Mouse (Mus musculus): ENCODE results near the gene Stra6. TPM values are rescaled to one million over a fixed set of nuclear protein-coding genes. Genes with fewer than 3 reads are reported as not detected.

Gene Stra6
- total RNA-seq, 4 experiments from 2014 or later: 0.50 to 1.5 (median 0.67) TPM

DNA sequence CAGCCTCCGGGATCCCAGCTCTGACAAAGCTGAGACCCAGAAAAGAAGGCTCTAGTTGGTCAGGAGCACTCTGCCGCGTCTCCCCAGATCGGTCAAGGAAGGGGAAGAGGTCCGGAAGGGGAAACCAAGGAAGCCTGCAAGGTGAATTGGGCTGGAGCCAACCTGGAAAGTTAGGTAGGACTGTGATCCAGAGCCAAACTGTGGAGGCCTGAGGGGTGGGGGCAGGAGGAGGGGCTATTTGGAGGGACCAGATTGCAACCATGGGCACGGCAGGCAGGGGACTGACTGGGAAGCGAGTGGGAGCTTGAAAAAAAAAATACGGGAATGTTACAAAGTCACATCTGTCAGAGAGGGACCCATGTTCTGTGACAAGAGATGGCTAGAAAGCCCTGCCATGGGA is 65.9 kb downstream of the Stra6 start:
- DNase-seq (ENCODE audit: low spot score): no peak

DNA sequence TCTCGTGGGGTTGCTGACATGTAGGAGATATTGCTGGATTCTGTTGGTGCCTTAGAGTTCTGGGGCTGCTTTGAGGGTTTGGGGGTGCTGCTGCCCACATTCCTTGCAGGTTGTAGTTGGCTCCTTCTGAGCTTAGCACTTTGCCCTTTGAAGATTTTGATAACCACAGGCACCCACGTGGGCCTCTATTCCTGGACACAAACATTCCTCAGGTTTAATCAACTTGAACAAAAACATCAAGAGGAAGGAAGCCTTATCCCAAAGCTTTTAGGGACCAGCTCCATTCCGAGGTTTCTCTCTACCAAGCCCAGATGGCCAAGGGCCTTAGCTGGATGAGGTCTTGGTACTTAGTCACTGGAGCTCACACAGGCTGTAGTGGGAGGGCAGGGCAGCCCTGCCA is 67.3 kb downstream of the Stra6 start:
- DNase-seq (ENCODE audit: low spot score): no peak

DNA sequence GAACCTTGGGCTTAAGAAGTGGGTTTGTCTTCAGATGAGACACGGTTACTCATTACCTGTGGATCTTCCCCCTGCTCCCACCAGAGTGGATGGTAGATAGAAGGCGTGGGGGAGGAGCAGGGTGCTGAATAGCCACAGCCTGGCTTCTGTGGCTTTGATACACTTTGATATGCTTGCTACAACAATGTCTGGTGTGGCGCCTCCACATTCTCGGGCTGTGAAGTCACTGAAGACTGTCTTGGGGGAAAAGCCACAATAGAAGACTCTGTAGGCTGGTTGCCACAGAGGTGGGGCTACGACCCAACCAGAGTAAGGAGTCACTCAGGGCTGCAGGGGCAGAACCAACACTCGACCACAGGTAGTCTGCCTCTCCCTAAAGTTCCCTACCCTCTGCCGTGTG is 68.1 kb downstream of the Stra6 start:
- no peak for DNase-seq (ENCODE audit: low spot score)

DNA sequence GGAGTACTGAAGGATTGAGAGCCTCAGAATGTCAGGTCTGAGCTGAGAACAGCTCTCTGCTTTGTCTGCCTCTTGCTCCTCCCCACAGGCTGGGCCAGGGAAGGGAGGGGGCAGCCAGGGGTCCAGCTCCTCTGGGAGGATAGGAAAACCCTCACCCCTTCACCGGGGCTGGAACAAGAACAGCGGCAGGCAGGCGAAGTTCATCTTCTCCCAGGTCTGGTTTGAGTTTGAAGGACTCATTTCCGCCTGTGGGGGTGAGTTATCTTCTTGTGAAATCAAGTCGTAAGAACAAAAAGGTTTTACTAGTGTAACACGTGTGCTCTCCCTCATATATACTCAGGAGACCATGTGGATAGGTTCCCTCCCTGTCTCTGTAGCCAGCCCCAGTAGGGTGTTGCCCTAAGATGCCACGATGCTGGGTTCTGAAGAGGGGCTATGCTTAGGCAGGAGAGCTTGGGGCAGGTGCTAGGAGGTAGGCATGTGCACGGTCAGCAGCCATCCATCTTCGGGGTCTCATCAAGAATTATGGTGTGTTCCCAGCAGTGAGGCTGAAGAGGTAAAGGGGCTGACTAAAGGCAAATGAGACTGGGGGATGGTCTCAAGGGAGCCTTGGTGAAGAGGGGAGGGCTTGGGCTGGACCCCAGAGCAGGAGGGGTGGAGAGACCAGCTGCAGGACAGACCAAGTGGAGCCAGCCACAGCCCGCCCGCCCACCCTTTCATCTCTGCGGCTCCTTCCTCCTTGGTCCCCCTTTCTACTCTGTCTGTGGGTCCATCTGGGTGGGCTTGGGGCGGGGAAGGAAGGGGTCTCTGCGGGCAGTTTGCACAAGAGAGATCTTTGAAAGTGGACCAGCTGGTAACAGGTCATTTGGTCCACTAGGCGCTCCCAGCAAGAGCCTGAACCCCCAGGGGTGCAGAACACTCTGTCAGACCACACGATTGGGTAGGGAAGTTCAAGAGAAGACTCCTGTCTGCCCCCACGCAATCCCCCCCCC is 70.6 kb downstream of the Stra6 start:
- no peak for DNase-seq (ENCODE audit: low spot score)

DNA sequence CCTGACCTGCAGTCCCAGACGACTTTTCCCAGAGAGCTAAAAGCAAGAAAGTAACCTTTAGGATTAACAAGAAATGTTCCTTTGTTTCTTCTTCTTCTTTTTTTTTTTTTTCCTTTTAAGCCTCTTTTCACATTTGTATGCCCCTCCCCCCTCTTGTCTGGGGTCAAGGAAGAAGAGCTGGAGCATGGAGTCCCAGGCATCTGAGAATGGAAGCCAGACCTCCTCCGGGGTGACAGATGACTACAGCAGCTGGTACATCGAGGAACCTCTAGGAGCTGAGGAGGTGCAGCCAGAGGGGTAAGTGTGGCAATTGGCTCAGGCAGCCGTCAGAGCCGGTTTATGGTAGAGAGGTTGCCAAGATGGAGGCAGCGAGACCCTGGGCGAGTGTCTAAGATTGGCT is 71.3 kb downstream of the Stra6 start:
- no peak for DNase-seq (ENCODE audit: low spot score)

DNA sequence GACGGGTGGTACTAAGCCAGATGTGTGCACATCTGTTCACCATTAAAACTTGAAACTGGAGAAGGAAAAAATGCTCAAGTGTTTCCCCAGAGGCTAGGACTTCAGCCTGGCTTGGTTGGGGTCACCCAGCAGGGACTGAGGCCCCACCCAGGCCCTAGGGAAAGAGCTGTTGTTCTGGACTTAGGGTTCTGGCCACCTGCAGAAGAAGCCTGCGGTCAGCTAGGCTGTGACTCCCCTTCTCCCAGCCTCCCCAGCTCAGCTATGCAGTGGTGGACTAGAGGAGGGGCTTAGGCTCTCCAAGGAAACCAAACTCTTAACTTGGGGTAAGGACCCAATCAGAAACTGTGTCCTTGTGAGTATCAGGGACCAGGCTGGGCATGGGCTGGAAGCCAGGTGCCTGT is 72.3 kb downstream of the Stra6 start:
- DNase-seq (ENCODE audit: low spot score): no peak

DNA sequence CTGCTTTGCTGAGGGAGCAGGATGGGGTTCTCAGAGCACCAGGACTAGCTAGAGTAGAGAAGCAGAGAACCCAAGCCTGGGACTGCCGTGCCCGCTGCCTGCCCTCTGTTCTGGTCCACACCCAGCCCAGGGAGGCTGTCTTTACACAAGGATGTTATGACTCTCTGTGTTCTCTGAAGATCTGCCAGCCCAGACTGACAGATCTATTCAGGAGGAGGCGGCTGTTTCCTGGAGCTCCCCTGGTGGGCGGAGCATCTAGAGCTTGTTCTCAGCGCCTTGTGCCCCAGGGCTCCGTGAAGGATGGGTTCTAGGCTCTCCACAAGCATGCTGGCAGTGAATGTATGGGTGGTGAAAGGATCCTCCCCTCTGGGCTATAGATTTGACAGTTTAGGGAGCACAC is 76.4 kb downstream of the Stra6 start:
- DNase-seq (ENCODE audit: low spot score): no peak

DNA sequence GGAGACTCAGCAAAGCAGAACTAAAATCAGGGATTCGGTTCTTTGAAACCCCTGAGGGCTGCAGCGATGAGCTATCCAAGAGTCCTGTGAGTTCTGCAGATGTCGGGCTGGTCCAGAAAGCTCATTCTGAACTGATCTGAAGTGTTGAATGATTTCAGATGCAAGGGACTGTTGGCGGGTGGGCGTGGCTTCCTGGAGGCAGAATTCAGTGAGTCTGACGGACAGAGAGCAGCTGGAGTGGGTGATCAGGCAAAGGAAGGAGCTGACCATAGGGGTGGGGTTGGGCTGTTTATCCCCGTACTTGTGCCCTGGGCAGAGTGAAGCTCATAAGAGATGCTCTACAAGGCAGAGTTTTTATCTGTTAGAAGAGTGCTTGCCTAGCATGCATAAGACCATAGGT is 79.8 kb downstream of the Stra6 start:
- DNase-seq (ENCODE audit: low spot score): no peak

DNA sequence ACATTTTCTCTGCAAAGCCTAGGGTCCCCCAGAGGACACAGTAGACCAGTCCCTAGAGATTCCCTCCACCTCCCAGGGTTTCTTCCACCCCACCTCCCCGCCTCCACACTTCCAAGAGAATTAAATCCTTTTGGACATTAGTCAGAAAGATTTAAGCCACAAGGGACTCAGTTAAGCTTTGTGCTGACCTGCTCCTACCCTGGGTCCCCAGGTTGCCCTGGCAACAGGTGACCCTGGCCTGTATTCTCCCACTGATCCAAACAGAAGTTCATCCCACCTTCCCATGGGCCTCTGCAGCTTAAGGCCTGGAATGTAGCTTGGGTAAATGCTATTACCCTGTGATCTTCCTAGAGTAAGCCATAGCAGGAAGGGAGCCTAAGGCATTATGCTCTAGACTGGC is 81.1 kb downstream of the Stra6 start:
- DNase-seq (ENCODE audit: low spot score): no peak

DNA sequence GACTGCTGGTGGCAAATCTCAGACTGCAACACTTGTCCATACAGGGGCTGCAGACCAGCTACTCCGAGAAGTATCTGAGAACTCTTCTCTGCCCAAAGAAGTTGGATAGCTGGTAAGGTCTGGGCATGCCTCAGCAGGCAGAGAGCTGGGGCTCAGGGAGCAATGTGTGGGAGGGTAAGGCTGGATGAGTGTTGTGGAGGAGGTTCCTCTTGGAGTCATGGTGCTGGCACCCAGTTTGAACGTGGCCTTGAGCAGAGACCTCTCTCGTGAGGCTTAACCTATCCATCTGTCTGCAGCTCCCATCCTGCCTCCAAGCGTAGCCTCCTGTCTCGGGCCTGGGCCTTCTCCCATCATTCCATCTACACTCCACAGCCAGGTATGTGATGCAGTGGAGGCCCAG is 81.8 kb downstream of the Stra6 start:
- no peak for DNase-seq (ENCODE audit: low spot score)

DNA sequence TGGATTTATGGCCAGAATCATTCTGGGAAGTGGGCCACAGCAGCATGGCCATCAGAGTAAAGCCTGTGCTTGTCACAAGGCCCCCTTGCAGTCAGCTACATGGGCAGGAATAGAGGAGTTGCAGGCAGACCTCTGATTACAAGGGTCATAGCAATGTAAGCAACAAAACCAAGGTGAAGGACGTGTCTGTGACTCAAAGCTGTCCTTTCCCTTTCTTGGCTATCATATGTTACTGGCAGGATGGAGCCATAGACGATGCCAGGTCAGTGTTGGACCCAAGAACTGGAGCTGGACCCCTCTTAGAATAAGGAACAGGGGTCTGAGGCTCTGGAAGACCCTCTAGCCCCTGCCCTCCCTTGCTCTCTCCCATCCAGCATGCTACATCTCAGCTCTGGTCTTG is 85.2 kb downstream of the Stra6 start:
- DNase-seq (ENCODE audit: low spot score): no peak

DNA sequence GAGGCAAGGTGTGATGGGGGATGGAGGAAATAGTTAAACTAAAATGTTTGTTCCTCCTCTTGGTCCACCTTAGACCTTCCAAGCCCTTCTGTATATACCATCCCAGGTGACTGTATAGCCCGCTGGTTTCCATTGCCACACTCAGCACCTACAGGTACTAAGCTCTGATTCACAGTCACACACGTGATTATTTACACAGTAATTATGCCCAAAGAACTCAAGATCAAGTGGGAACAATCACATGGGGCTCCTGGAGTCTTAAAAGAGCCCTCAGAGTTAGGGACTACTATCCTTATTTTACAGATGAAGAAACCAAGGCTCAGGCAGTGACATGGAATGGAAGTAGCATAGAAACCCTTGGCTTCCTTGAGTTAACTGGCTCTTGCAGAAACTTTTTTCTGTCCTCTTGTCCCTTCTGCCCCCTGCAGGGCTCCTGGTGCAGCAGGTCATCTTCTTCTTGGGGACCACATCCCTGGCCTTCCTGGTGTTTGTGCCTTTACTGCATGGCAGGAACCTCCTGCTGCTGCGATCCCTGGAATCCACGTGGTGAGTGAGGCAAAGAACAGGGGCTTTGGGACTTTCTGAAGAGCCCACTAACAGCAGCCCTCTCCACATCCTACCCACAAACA is 87.3 kb downstream of the Stra6 start:
- DNase-seq (ENCODE audit: low spot score): no peak

DNA sequence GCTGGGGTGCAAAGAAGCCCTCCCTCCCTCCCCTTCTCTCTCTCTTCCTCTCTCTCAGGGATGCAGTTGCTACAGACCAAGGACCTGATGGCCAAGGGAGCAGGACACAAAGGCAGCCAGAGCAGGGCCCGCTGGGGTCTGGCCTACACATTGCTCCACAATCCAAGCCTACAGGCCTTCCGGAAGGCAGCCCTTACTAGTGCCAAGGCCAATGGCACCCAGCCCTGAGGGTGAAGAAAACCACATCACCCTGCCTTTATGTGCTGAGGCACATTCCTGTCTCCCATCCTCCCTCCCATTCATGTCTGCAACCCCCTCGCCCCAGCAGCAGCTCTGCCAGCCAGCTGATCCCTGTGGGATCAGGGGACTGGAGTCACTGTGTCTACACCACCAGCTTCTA is 89.5 kb downstream of the Stra6 start:
- DNase-seq (ENCODE audit: low spot score): no peak

DNA sequence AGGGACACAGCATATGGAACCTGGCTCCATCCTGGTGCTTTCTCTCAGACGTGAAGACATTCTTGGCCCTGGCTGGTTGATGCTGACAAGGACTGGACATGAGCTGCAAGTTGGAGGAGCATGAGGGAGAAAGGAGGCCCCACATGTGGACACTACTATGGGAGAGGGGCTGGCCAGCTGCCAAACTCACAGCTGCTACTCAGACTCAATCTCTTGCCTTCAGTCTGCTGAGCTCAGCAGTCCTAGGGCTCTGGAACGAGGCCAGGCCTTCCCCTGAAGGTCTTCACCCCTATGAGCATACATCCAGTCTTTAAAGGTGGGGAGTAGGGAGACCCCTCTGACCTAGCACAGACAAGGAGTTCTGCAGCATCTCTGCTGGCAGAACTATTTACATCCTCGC is 91.8 kb downstream of the Stra6 start:
- DNase-seq (ENCODE audit: low spot score): no peak

DNA sequence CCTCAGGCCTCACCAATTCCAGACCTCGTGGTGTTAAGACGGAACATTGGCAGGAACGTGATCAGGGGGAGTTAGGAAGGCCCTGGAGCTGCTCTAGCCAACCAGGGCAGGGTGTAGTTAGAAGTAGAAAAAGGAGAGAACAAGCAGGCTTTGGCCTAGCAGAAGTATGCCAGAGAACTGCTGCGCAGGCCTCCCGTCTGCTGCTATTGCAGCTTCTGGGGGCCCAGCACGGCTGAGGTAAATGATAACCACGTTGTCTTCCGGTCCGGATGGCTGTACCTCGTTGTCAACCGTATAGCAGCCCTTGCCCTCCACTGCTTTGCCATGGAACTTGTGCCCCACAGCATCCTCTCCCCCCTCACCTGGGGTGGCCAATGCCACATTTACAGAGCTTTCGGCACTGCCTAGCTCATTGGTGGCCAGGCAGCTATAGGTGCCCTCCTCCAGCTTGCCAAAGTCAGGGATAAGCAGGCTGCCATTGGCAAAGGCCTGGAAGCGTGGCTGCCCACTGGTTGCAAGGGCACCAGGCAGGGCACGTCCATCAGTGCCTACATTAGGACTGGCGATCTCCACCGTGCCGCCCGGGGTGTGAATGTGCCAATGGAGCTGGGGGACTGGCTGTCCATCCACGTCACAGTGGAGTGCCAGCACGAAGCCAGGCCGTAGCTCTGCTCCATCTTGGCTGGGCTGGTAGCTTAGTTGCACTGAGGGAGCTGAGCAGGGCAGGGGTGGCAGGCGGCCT is 93.4 kb downstream of the Stra6 start:
- no peak for DNase-seq (ENCODE audit: low spot score)

DNA sequence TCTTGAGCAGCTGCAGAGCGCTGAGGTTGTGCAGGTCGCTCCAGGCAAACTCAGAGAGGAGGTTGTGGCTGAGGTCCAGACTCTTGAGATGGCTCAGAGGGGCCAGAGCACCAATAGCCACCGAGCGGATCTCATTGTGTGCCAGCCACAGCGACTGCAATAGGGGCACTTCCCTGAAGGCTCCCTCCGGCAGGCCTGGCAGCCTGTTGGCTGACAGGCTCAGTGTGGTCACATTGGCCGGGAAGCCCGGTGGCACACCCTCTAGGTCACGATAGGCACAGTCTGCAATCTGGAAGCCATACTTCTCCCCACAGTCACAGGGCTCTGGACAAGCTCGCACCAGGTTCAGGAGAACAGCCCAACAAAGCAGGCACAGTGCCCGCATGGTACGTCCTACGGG is 94.2 kb downstream of the Stra6 start:
- DNase-seq (ENCODE audit: low spot score): no peak

DNA sequence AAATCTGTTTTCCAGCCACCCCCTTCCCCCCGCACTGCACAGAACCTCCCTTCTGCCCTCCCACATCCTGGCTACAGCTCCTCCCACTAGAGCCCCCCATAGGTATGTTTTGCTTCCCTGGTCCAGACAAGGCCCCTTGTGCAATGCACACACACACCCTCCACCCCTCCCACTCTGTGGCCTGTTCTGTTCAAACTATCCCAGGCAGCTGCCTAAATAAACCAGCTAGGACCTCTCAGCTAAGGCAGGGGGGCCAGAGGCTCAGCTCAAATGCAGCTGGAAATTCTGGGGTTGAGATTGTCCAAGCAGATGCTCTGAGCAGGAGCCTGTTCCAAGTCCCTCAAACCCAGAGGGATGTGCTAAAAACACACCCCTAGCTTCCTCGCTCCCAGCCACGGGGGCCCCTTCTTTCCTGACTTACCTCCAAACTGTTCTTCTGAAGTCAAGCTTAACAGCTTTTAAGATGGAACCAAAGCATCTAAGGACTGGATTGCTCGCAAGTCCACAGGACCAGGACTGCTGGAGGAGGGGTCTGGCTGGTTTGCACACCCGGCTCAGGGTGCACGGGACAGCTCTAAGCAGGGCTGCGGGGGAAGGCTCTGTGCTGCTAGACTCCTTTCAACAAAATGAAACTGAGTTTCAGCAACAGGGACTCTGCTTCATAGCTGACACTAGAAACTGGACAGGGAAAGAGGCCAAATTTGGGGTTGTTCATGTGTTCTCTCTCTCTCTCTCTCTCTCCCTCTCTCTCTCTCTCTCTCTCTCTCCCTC is 95.1 kb downstream of the Stra6 start:
- DNase-seq (ENCODE audit: low spot score): peak; percentile 57

DNA sequence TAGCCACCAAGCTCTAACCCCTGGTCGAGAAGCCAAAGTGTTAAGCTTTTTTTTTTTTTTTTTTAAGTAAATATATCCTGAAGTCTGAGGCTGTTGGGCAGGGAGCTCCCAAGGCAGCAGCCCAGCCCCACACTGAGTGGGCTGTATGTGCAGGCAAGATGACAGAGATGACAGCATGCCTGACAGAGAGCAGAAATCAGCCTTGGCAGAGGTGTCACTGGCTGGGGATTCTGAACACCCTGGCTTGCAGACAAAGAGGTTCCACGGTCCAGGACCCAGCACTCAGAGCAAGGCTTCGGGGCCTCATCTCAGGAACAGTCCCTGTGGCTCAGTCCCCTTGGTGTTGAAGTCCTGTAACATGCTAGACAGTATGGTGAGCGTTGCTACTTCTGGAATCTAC is 96.3 kb downstream of the Stra6 start:
- DNase-seq (ENCODE audit: low spot score): no peak

DNA sequence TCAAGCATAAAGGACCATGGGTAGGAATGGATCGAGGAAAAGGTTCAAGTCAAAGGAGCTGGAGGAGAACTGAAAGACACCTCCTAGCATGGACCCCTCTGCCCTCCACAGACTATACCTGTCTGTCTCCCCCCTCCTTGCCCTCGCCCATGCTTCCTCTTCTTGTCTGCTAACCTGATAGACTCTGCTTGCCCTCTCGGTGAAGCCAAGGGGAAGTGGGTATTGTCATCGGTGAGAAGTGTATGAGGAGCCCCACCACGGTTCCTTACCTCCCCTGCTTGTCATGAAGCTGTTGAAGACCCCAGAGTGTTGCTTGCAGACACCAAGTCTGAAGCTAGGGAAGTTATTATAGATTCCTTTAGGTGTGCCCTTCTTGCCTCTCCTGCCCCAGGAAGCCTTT is 96.7 kb downstream of the Stra6 start:
- no peak for DNase-seq (ENCODE audit: low spot score)

DNA sequence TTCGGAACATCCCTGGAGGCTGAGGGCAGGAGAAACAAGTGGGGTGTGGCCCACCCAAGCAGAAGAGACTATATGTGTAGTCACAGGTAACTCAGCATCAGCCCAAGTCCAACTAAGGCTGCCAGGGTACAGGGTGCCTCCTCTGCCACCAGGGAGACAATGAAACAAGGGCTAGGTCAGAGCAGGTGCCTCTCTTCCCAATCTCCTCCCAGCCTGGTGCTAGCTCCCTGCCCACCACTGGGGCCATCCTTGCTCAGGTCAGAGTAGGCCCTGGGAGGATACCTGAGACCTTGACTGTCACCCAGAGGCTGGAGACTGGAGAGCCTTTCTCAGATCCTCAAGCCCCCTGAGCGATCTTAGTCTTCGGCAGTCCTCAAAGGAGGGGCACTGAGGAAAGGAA is 98.6 kb downstream of the Stra6 start:
- no peak for DNase-seq (ENCODE audit: low spot score)

DNA sequence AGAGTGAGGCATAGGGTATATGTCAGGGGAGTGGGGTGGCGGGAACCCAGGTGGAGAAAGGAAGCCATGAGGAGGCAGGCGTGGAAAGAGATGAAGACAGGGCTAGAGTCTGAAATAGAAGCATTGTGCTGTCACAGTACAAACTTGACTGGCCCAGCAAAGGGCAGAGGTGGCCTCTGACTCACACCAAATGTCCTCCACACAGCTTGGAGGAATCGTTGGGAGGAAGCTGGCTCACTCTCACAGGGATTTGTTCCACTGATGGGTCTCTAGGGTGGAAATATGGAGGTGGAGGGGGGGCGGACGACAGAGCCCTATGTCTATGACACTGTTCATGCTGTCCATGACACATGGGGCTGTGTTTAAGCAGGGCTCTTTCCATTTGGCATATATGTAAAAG is 99.6 kb downstream of the Stra6 start:
- DNase-seq (ENCODE audit: low spot score): no peak

DNA sequence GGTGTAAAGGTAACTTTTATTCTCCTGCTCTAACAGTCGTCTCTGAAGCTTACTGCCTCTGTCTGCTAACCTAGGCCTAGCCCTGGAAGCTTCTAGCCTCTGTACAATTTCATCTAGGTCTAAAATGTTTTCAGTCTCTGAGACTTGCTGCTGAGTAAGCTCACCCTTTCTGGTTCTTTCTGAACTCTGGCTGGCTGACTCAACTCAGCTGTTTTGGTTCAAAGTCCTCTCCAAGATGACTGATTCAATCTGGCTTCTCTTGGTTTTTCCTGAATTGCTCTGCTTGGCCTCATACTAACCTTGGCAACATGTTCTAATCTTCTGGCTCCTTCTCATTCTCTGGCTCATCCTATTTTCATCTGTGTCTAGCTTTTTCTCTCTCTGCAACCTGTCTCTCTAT is 102.2 kb downstream of the Stra6 start:
- DNase-seq (ENCODE audit: low spot score): no peak

All from heart, adult 8-10 months (tissue).